Mouse (Mus musculus) lung, embryonic 14.5 days (tissue): ENCODE measurements around the gene Dhrs13. TPM values are rescaled to one million over a fixed set of nuclear protein-coding genes. Genes with fewer than 3 reads are reported as not detected.

Experiments used
- ATAC-seq: fragments of 200-750 bp; cut with Nextera tagmentation; 2 replicates; pipeline ENCODE4 v1.8.0; 2017; ENCODE audit warnings: mild to moderate bottlenecking, moderate TSS enrichment, moderate library complexity; ENCODE audit not compliant: insufficient read depth
- DNase-seq: peaks from one replicate; pipeline ENCODE4 v3.0.0-alpha.2; 2015
- H3K27ac ChIP-seq: fragments of 300-500 bp; sonication (generic); 2 replicates; pipeline ENCODE4 v1.5.1; 2014; ENCODE audit warnings: low read depth, mild to moderate bottlenecking, moderate library complexity
- H3K27me3 ChIP-seq: fragments of 300-500 bp; sonication (generic); 2 replicates; pipeline ENCODE4 v1.6.1; 2014; ENCODE audit warnings: low read length, control low read depth; ENCODE audit not compliant: insufficient read depth
- H3K36me3 ChIP-seq: fragments of 300-500 bp; sonication (generic); 2 replicates; pipeline ENCODE4 v1.6.1; 2014; ENCODE audit warnings: control low read depth; ENCODE audit not compliant: insufficient read depth
- H3K4me1 ChIP-seq: fragments of 300-500 bp; sonication (generic); 2 replicates; pipeline ENCODE4 v1.6.1; 2014; ENCODE audit warnings: antibody characterized with exemption, control low read depth; ENCODE audit not compliant: insufficient read depth
- H3K4me2 ChIP-seq: fragments of 300-500 bp; sonication (generic); 2 replicates; pipeline ENCODE4 v1.6.1; 2014; ENCODE audit warnings: mild to moderate bottlenecking
- H3K4me3 ChIP-seq: fragments of 300-500 bp; sonication (generic); 2 replicates; pipeline ENCODE4 v1.5.1; 2014; ENCODE audit warnings: low read depth, low read length
- H3K9ac ChIP-seq: fragments of 300-500 bp; sonication (generic); 2 replicates; pipeline ENCODE4 v1.6.1; 2014
- H3K9me3 ChIP-seq: fragments of 300-500 bp; sonication (generic); 2 replicates; pipeline ENCODE4 v1.6.1; 2016; ENCODE audit warnings: low read depth, low read length, control low read depth
- CTCF ChIP-seq: IDR thresholded peaks from 2 replicates; pipeline ENCODE4 v1.5.1; 2016; ENCODE audit warnings: antibody characterized with exemption, low read depth
- WGBS: fragments of 180-500 bp; shearing (Covaris S2); extraction: QIAGEN DNeasy Blood & Tissue Kit; methylation state at CpG from one replicate; pipeline ENCODE4 v1.1.7; 2014; 5-methylcytosine and 5-hydroxymethylcytosine counted together
- polyA plus RNA-seq: library from polyadenylated mRNA; unstranded; fragments of >200 nt; fragmentation: Nextera tagmentation; extraction: Ambion mirVana; gene quantifications from 2 replicates; pipeline ENCODE4 v1.2.1, GENCODE M21; 2014

Dhrs13 gene
- polyA plus RNA-seq: 17.7 and 22.7 TPM in 2 replicates

- WGBS: under 1% methylated on average over 95 of the region's 96 CpGs
- ATAC-seq: peak; percentile 92
Observed at GRCm38 (mm10) chr11:78031947-78032808, at the start of gene Dhrs13. TSS of gene Dhrs13 (plus strand) at chr11:78032280.

GRCm38 (mm10) chr11:77982441-77982905 is 49.6 kb upstream of the Dhrs13 start, which contains the start of gene Phf12:
TSS of gene Phf12 (plus strand) at chr11:77982754.
- peak within 1 kb of the TSS; percentile 98 for H3K4me3 ChIP-seq
- H3K4me1 ChIP-seq: no peaks in the 10 kb centered on the region
- peaks cover 10% of the 10 kb centered on the region for H3K36me3 ChIP-seq
- peak; percentile 99 for DNase-seq
- no peak for TF ChIP-seq CTCF
- WGBS: under 1% methylated on average over 61 of the region's 62 CpGs
- peak within 1 kb of the TSS; percentile 80 for H3K4me2 ChIP-seq
- H3K27ac ChIP-seq: peak within 1 kb of the TSS; percentile 98
- no peaks in the 10 kb centered on the region for H3K9me3 ChIP-seq
- H3K9ac ChIP-seq: peak within 1 kb of the TSS; percentile 96
- peak; percentile 86 for ATAC-seq
- no peaks in the 10 kb centered on the region for H3K27me3 ChIP-seq

More at GRCm38 (mm10) chr11:78031947-78032808, at the start of gene Dhrs13:
- peak within 1 kb of the TSS; percentile 92 for H3K4me2 ChIP-seq
- no peaks in the 10 kb centered on the region for H3K27me3 ChIP-seq
- peak within 1 kb of the TSS; percentile 73 for H3K9ac ChIP-seq
- DNase-seq: peak; percentile 97
- no peaks in the 10 kb centered on the region for H3K9me3 ChIP-seq
- peaks cover 43% of the 10 kb centered on the region for H3K36me3 ChIP-seq
- H3K27ac ChIP-seq: peak within 1 kb of the TSS; percentile 89
- peak within 1 kb of the TSS; percentile 66 for H3K4me3 ChIP-seq
- H3K4me1 ChIP-seq: 0 out of 2 replicates have a peak, but pooled peaks cover 5% of the 10 kb centered on the region
- peak; percentile 82 for TF ChIP-seq CTCF

GRCm38 (mm10) chr11:77983191-77983936 is 48.7 kb upstream of the Dhrs13 start:
- Histone ChIP-seq H3K4me2 (peak overlapping the region; percentile 80), H3K27me3 (no peaks in the 10 kb centered on the region), H3K36me3 (peaks cover 19% of the 10 kb centered on the region), H3K9ac (peak overlapping the region; percentile 96), H3K4me3 (peak overlapping the region; percentile 98), H3K9me3 (no peaks in the 10 kb centered on the region), H3K4me1 (no peaks in the 10 kb centered on the region), H3K27ac (peak overlapping the region; percentile 98)
- ATAC-seq (no peak), DNase-seq (peak; percentile 60)
- under 1% methylated on average over 31 of the region's 32 CpGs for WGBS
- TF ChIP-seq CTCF: no peak

GRCm38 (mm10) chr11:77983937-77984835 is 47.9 kb upstream of the Dhrs13 start:
- WGBS: under 1% methylated on average over 57 of the region's 63 CpGs
- ATAC-seq: peak; percentile 4
- H3K27me3 ChIP-seq: no peaks in the 10 kb centered on the region

GRCm38 (mm10) chr11:77984836-77985231 is 47.2 kb upstream of the Dhrs13 start:
- peak overlapping the region; percentile 98 for H3K27ac ChIP-seq
- ATAC-seq (no peak), DNase-seq (peak; percentile 52)
- WGBS: under 1% methylated on average over 13 of the region's 13 CpGs
- H3K4me2 ChIP-seq: peak overlapping the region; percentile 80
- no peaks in the 10 kb centered on the region for H3K9me3 ChIP-seq
- peak overlapping the region; percentile 98 for H3K4me3 ChIP-seq
- no peaks in the 10 kb centered on the region for H3K4me1 ChIP-seq
- no peak for TF ChIP-seq CTCF
- H3K9ac ChIP-seq: peak overlapping the region; percentile 96
- no peaks in the 10 kb centered on the region for H3K27me3 ChIP-seq
- peaks cover 31% of the 10 kb centered on the region for H3K36me3 ChIP-seq

More at GRCm38 (mm10) chr11:77983937-77984835, 47.9 kb upstream of the Dhrs13 start:
- no peaks in the 10 kb centered on the region for H3K4me1 ChIP-seq
- no peaks in the 10 kb centered on the region for H3K9me3 ChIP-seq
- TF ChIP-seq CTCF: no peak
- peak overlapping the region; percentile 98 for H3K4me3 ChIP-seq
- peaks cover 27% of the 10 kb centered on the region for H3K36me3 ChIP-seq
- H3K9ac ChIP-seq: peak overlapping the region; percentile 96
- H3K4me2 ChIP-seq: peak overlapping the region; percentile 80
- H3K27ac ChIP-seq: peak overlapping the region; percentile 98
- peak; percentile 78 for DNase-seq

- Histone ChIP-seq H3K4me2 (peak overlapping the region; percentile 80), H3K27ac (no peak overlapping the region), H3K9ac (peak overlapping the region; percentile 96), H3K27me3 (no peaks in the 10 kb centered on the region), H3K9me3 (no peaks in the 10 kb centered on the region), H3K36me3 (peaks cover 36% of the 10 kb centered on the region), H3K4me3 (peak overlapping the region; percentile 98), H3K4me1 (no peaks in the 10 kb centered on the region)
- ATAC-seq: no peak
- no peak for TF ChIP-seq CTCF
- DNase-seq: no peak
- 78% methylated on average over 3 of the region's 3 CpGs for WGBS
Observed at GRCm38 (mm10) chr11:77985541-77986065, 46.5 kb upstream of the Dhrs13 start.
